In genomic region chr16:36943591-36943990, GRCm38 (mm10) we compare ENCODE assay signal across 30 mouse cellular contexts. TPM values are rescaled to one million over a fixed set of nuclear protein-coding genes. Genes with fewer than 3 reads are reported as not detected.
DNase-seq lines count a peak whose midpoint lies in the region; ATAC-seq and TF ChIP-seq lines count a peak whose summit lies in the region.
"Had no signal": no experiment of that assay in that cellular context is flagged by ENCODE, and none has a peak within 500 bp of the region (broad histone marks: within the 10 kb centered on the region; RNA-seq: fewer than 3 reads in every experiment).

No protein-coding gene starts in this region.

- H3K79me2 ChIP-seq in heart, adult 2 months (replicated peaks; ENCODE audit: control insufficient read depth, insufficient read depth, low read length) = 0 out of 2 replicates have a peak, but pooled peaks cover 1% of the 10 kb centered on the region

- no peaks in the 10 kb centered on the region for H3K9me3 ChIP-seq in kidney, embryonic 16.5 days (ENCODE audit: low read length)
- H3K9me3 ChIP-seq: embryonic facial prominence, embryonic 12.5 days; embryonic facial prominence, embryonic 15.5 days; G1E; heart, embryonic 12.5 days; heart, embryonic 15.5 days; hindbrain, embryonic 10.5 days; hindbrain, embryonic 13.5 days had no signal

- no peak for DNase-seq in heart, adult 2 months
- no peak for DNase-seq in heart, adult 9 months (ENCODE audit: low spot score in 2 of 2)
- peak; percentile 22 to 75 for DNase-seq in kidney, adult 8-10 months
- DNase-seq in kidney, postnatal 36 days = peak; percentile 19 to 70
- DNase-seq in kidney, postnatal 4 days = no peak
- peak; percentile 64 for DNase-seq in adipocyte (ENCODE audit: low spot score)
- no peak for DNase-seq in urinary bladder, postnatal 25 days (ENCODE audit: low spot score)
- DNase-seq: adrenal gland, adult 2 months; adrenal gland, postnatal 14 days; B cell, adult 2 months; cerebellum, adult 11 months; cerebellum, adult 2 months; cerebellum, adult 9-11 months; cerebellum, postnatal 25 days; forebrain, postnatal 0 days; gastrocnemius, postnatal 36 days; heart, postnatal 10 days; heart, postnatal 36 days had no signal

- no peak for TF ChIP-seq POLR2A in heart, adult 2 months (IDR thresholded peaks at IDR 0.05; ENCODE audit: insufficient read depth, low read depth, low read length)

- no peaks in the 10 kb centered on the region for H3K27me3 ChIP-seq in heart, adult 2 months (ENCODE audit: control insufficient read depth, insufficient read depth, low read length)
- no peaks in the 10 kb centered on the region for H3K27me3 ChIP-seq in kidney, embryonic 16.5 days (ENCODE audit: insufficient read depth, low read length)
- H3K27me3 ChIP-seq: CH12.LX; embryonic facial prominence, embryonic 12.5 days; embryonic facial prominence, embryonic 15.5 days; heart, embryonic 12.5 days; heart, embryonic 15.5 days; hindbrain, embryonic 13.5 days; Patski had no signal

- no peak for TF ChIP-seq CTCF in heart, adult 2 months (IDR thresholded peaks at IDR 0.05)

- H3K4me3 ChIP-seq in heart, adult 2 months = no peak overlapping the region
- H3K4me3 ChIP-seq in kidney, embryonic 16.5 days (ENCODE audit: low read length) = no peak overlapping the region
- H3K4me3 ChIP-seq: embryonic facial prominence, embryonic 12.5 days; embryonic facial prominence, embryonic 15.5 days; heart, embryonic 12.5 days; heart, embryonic 15.5 days; hindbrain, embryonic 10.5 days; hindbrain, embryonic 13.5 days had no signal

- 93% methylated on average over 3 of the region's 3 CpGs for WGBS in heart, adult 2 months
- 92% methylated on average over 3 of the region's 3 CpGs for WGBS in kidney, embryonic 16.5 days

- H3K4me1 ChIP-seq in heart, adult 2 months (ENCODE audit: control insufficient read depth, insufficient read depth, low read length) = peaks cover 5% of the 10 kb centered on the region
- H3K4me1 ChIP-seq in kidney, embryonic 16.5 days (ENCODE audit: insufficient read depth, low read length) = no peaks in the 10 kb centered on the region
- H3K4me1 ChIP-seq: embryonic facial prominence, embryonic 12.5 days; hindbrain, embryonic 13.5 days had no signal

- intact Hi-C loops in heart, adult 2 months (cut with DNase I) = no loop called here

- TF ChIP-seq EP300 in heart, adult 2 months (IDR thresholded peaks at IDR 0.05; ENCODE audit: insufficient read depth, low read depth, low read length) = no peak

- H3K4me2 ChIP-seq in kidney, embryonic 16.5 days (replicated peaks; ENCODE audit: low read depth, low read length) = no peak overlapping the region
- H3K4me2 ChIP-seq: embryonic facial prominence, embryonic 12.5 days; embryonic facial prominence, embryonic 15.5 days; heart, embryonic 12.5 days; heart, embryonic 15.5 days; hindbrain, embryonic 13.5 days had no signal

- peaks cover 5% of the 10 kb centered on the region for H3K36me3 ChIP-seq in heart, adult 2 months (ENCODE audit: control insufficient read depth, insufficient read depth, low read length)
- no peaks in the 10 kb centered on the region for H3K36me3 ChIP-seq in kidney, embryonic 16.5 days (ENCODE audit: insufficient read depth, low read length)
- H3K36me3 ChIP-seq: embryonic facial prominence, embryonic 12.5 days; embryonic facial prominence, embryonic 15.5 days; heart, embryonic 12.5 days; heart, embryonic 15.5 days; hindbrain, embryonic 10.5 days; hindbrain, embryonic 13.5 days had no signal

- no peak overlapping the region for H3K9ac ChIP-seq in heart, adult 2 months (ENCODE audit: low read depth, low read length)
- no peak overlapping the region for H3K9ac ChIP-seq in kidney, embryonic 16.5 days (replicated peaks; ENCODE audit: low read length)
- H3K9ac ChIP-seq: embryonic facial prominence, embryonic 12.5 days; embryonic facial prominence, embryonic 15.5 days; forebrain, postnatal 0 days; heart, embryonic 12.5 days; heart, embryonic 15.5 days; hindbrain, embryonic 13.5 days had no signal

- no peak for ATAC-seq in kidney, embryonic 16.5 days (ENCODE audit: low FRiP score, low TSS enrichment)
- ATAC-seq: forebrain, embryonic 14.5 days; forebrain, postnatal 0 days; hindbrain, embryonic 16.5 days; Patski had no signal

- peak overlapping the region; percentile 75; the same call in 1 of the 2 replicates for H3K27ac ChIP-seq in heart, adult 2 months
- no peak overlapping the region for H3K27ac ChIP-seq in kidney, embryonic 16.5 days (ENCODE audit: low read length)
- H3K27ac ChIP-seq: embryonic facial prominence, embryonic 12.5 days; embryonic facial prominence, embryonic 15.5 days; heart, embryonic 15.5 days; hindbrain, embryonic 10.5 days; hindbrain, embryonic 13.5 days had no signal

RNA-seq across cellular contexts. Expression of gene Hcls1, which starts 8.8 kb away (rescaled TPM):
- total RNA-seq in heart, adult 2 months (2021) = 1 to 10 TPM; 7.3 to 9.1 TPM
- polyA plus RNA-seq in heart, adult 2 months (2012; rRNA removed) = 7.2 and 9.3 TPM in 2 replicates
- polyA plus RNA-seq in kidney, embryonic 16.5 days (2015; fragmentation: Nextera tagmentation; extraction: Ambion mirVana) = 5.7 TPM in 2 replicates
- polyA plus RNA-seq: Patski had no signal

RNA-seq across cellular contexts. Expression of gene Fbxo40, which starts 46.7 kb away (rescaled TPM):
- 100 to 1,000 TPM; 191 to 211 TPM for total RNA-seq in heart, adult 2 months (2021)
- 66.5 and 115 TPM in 2 replicates for polyA plus RNA-seq in heart, adult 2 months (2012; rRNA removed)
- polyA plus RNA-seq in kidney, embryonic 16.5 days (2015; fragmentation: Nextera tagmentation; extraction: Ambion mirVana) = 1.6 and 2.2 TPM in 2 replicates
- polyA plus RNA-seq: G1E; hindbrain, embryonic 10.5 days; hindbrain, embryonic 13.5 days had no signal

Comparison
In these comparisons a context has a peak if more than half of its experiments do, and no peak if none do; other contexts are left out.
1. DNase-seq: peak in kidney, adult 8-10 months (2 of 2), kidney, postnatal 36 days (2 of 2) and adipocyte (single experiment); none in heart, adult 2 months (0 of 2), heart, adult 9 months (0 of 2), kidney, postnatal 4 days (0 of 2) and urinary bladder, postnatal 25 days (single experiment).
2. RNA of gene Fbxo40, which starts 46.7 kb away (polyA plus RNA-seq): 66.5 to 115 TPM in heart, adult 2 months; 1.6 to 2.2 TPM in kidney, embryonic 16.5 days; every median in the first group is over 10 times any median in the second.